Mouse (Mus musculus) thymus, postnatal 0 days (tissue): ENCODE measurements around the gene Zfp825. TPM values are rescaled to one million over a fixed set of nuclear protein-coding genes. Genes with fewer than 3 reads are reported as not detected.

Source experiments
- polyA plus RNA-seq: library from polyadenylated mRNA; unstranded; fragments of >200 nt; fragmentation: Nextera tagmentation; extraction: Ambion mirVana; gene quantifications from 2 replicates; pipeline ENCODE4 v1.2.1, GENCODE M21; 2015

Zfp825 gene
- polyA plus RNA-seq, 1 experiment from 2014 or later: 16.9 TPM

Other genes with a start within 250 kb of the Zfp825 start
- 0.08 and 0.18 TPM in 2 replicates for gene Ahrr, start 201.7 kb downstream of the Zfp825 start, polyA plus RNA-seq
- gene Pdcd6, start 176.4 kb downstream of the Zfp825 start, polyA plus RNA-seq: 174 and 185 TPM in 2 replicates
- 215 and 222 TPM in 2 replicates for gene Sdha, start 143.7 kb downstream of the Zfp825 start, polyA plus RNA-seq
- 34.5 and 38.2 TPM in 2 replicates for gene Ccdc127, start 143.7 kb downstream of the Zfp825 start, polyA plus RNA-seq
- not detected in 2 replicates for gene Lrrc14b, start 130.0 kb downstream of the Zfp825 start, polyA plus RNA-seq
- 2.2 and 2.7 TPM in 2 replicates for gene Zfp72, start 103.2 kb downstream of the Zfp825 start, polyA plus RNA-seq
- gene Ftl1-ps1, start 94.3 kb downstream of the Zfp825 start, polyA plus RNA-seq: 73.4 and 74.5 TPM in 2 replicates
- gene Erap1, start 145.6 kb upstream of the Zfp825 start, polyA plus RNA-seq: 57.8 and 58.9 TPM in 2 replicates